Mouse (Mus musculus) embryo, embryonic 9.5 days (tissue): ENCODE data around the gene Trip11.
A peak's percentile ranks its signal among the peaks of the same experiment; 100 is the strongest.
"Not testable (repeated sequence)": the region's sequence is repeated elsewhere in the genome, so short reads cannot be mapped to it uniquely, and the experiment has no call there.

ENCODE experiments used
- DNase-seq: peaks from one replicate; pipeline ENCODE4 v3.0.0-alpha.2; 2017; ENCODE audit errors: extremely low spot score

Gene Trip11

GRCm38 (mm10) chr12:101912626-101913490, at the start of gene Trip11:
Gene Trip11 (minus strand): TSS chr12:101913267.
- DNase-seq: peak; percentile 88

- not testable (repeated sequence) for DNase-seq
These were observed 46.1 kb upstream of the Trip11 start for GRCm38 (mm10) chr12:101958960-101959780.

GRCm38 (mm10) chr12:101958556-101958955, 45.5 kb upstream of the Trip11 start:
- DNase-seq: peak; percentile 4

GRCm38 (mm10) chr12:101957942-101958544, 45.0 kb upstream of the Trip11 start, which contains the start of gene Atxn3:
Gene Atxn3 (minus strand): TSS chr12:101958246.
- DNase-seq: peak; percentile 98

- no peak for DNase-seq
These were observed 44.2 kb upstream of the Trip11 start for GRCm38 (mm10) chr12:101957079-101957941.

GRCm38 (mm10) chr12:101955821-101956220, 42.8 kb upstream of the Trip11 start:
- not testable (repeated sequence) for DNase-seq

- DNase-seq: no peak
These were observed 35.7 kb upstream of the Trip11 start for GRCm38 (mm10) chr12:101948801-101949200.

GRCm38 (mm10) chr12:101947986-101948385, 34.9 kb upstream of the Trip11 start:
- no peak for DNase-seq

GRCm38 (mm10) chr12:101937572-101937971, 24.5 kb upstream of the Trip11 start:
- no peak for DNase-seq

- no peak for DNase-seq
These were observed 22.2 kb upstream of the Trip11 start for GRCm38 (mm10) chr12:101935223-101935622.

GRCm38 (mm10) chr12:101928423-101928822, 15.4 kb upstream of the Trip11 start:
- no peak for DNase-seq

GRCm38 (mm10) chr12:101922313-101922712, 9.2 kb upstream of the Trip11 start:
- no peak for DNase-seq

- no peak for DNase-seq
These were observed 6.8 kb upstream of the Trip11 start for GRCm38 (mm10) chr12:101919847-101920246.

- no peak for DNase-seq
These were observed 4.1 kb upstream of the Trip11 start for GRCm38 (mm10) chr12:101917165-101917564.

GRCm38 (mm10) chr12:101911346-101911745, 1.7 kb downstream of the Trip11 start:
- DNase-seq: no peak

- DNase-seq: no peak
These were observed 2.7 kb downstream of the Trip11 start for GRCm38 (mm10) chr12:101910360-101910759.

- no peak for DNase-seq
These were observed 7.2 kb downstream of the Trip11 start for GRCm38 (mm10) chr12:101905817-101906216.

GRCm38 (mm10) chr12:101904906-101905305, 8.2 kb downstream of the Trip11 start:
- DNase-seq: no peak

GRCm38 (mm10) chr12:101904170-101904569, 8.9 kb downstream of the Trip11 start:
- DNase-seq: no peak

- DNase-seq: no peak
These were observed 13.3 kb downstream of the Trip11 start for GRCm38 (mm10) chr12:101899671-101900245.

- DNase-seq: no peak
These were observed 14.1 kb downstream of the Trip11 start for GRCm38 (mm10) chr12:101898966-101899365.
